Mouse (Mus musculus): ENCODE measurements around the gene Sh2d1b1.

The Sh2d1b1 gene

DNA sequence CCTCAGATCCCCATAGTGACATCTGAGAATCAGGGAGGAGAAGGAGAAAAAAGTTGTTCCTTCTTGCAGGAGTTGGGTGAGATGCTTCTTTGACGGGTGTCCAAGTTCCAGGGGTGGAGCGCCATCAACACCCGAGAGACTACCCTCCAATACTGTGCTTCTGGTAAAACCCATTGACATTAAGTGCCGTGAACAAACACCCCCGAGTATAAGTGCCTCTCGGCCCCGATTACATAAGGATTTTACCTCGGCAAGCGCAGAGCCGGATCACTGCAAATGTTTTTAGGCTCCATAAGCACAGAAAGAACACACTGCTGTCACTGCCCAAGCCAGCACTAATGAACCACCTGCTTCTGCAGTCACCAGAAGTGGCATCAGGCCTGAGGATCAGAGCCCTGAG lies 45.9 kb downstream of the Sh2d1b1 start:
- in situ Hi-C loops (cut with MboI; ENCODE audit: low sequenced_read_pairs) = no loop called here

DNA sequence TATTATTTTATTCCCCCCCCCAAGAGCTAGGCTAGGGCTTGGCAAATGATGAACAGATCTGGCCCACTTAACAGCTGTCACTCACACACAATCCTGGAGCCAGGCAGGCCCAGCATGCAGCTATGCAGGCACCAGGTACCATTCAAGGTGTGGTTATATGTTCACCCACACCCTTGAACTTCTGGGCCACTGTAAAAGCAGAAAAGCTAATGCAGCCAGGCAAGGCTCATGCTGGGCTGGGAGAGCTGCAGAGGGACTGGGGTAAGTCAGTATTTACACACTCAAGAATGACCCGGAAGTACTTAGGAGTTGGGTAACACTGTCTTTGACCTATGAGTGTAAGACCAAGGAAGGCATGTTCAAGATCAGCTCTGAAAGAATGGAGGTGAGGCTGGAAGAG lies 47.2 kb downstream of the Sh2d1b1 start:
- in situ Hi-C loops (cut with MboI; ENCODE audit: low sequenced_read_pairs) = no loop called here

DNA sequence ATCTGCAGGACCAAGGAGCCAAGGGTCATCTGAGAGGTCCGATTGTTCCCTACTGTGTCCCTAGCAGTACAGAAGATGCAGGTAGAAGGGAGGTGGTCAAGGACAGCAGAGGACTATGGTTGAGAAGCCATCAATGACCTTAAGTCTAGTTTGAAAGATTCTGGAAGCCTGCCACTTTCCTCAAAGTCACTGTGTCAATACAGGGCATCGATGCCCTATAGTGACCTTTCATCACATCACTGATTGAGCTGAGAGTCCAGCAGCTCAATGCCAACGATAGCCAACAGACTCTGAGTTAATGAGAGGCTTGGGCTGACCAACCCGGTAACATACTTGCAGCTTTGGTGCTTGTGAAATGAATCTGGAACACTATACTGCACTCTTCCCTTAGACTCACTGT lies 48.2 kb downstream of the Sh2d1b1 start:
- in situ Hi-C loops (cut with MboI; ENCODE audit: low sequenced_read_pairs) = no loop called here

- in situ Hi-C loops (cut with MboI; ENCODE audit: low sequenced_read_pairs) = no loop called here
Measured at GRCm38 (mm10) chr1:170331926-170332325, 54.8 kb downstream of the Sh2d1b1 start.

GRCm38 (mm10) chr1:170332775-170333174 lies 55.7 kb downstream of the Sh2d1b1 start:
- in situ Hi-C loops (cut with MboI; ENCODE audit: low sequenced_read_pairs) = no loop called here

Data from CH12F3 (cell line).